Mouse (Mus musculus): Measurements from ENCODE around the gene Dmrtc1c1.
"Not testable (repeated sequence)": the region's sequence is repeated elsewhere in the genome, so short reads cannot be mapped to it uniquely, and the experiment has no call there.

The Dmrtc1c1 gene

DNA sequence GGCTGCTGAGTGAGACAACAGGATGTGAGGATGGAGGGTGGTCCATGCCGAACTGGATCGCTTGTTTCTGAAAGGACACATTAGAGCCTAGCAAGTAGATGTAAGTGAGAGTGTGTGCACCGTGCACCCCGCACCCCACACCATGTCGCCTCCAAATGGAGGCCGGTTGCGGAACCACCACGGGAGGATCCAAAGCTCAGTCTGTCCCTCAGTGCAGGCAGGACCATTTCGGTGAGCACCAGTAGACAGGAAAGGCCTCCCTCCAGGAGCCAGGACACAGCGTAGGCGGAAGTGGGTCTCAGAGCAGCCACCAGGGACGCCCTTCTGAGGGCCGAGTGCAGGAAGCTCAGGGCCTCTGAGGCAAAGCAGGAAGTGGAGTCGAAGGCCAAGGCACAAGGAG lies at the start of gene Dmrtc1c1:
TSS of gene Dmrtc1c1 (plus strand) at position 301 of the 400 bp plus-strand sequence.
- not testable (repeated sequence) for DNase-seq (ENCODE audit: low read depth in 2 of 2, low spot score in 2 of 2)

- no peak for DNase-seq (ENCODE audit: low read depth in 2 of 2, low spot score in 2 of 2)
These were observed 36.9 kb upstream of the Dmrtc1c1 start for GRCm38 (mm10) chrX:102765878-102766277.

- no peak for DNase-seq (ENCODE audit: low read depth in 2 of 2, low spot score in 2 of 2)
These were observed 9.5 kb downstream of the Dmrtc1c1 start for GRCm38 (mm10) chrX:102812311-102812710.

GRCm38 (mm10) chrX:102854516-102854915 lies 51.8 kb downstream of the Dmrtc1c1 start, which contains the start of gene Dmrtc1c2:
Gene Dmrtc1c2, minus strand, starts transcription at chrX:102854616.
- not testable (repeated sequence) for DNase-seq (ENCODE audit: low read depth in 2 of 2, low spot score in 2 of 2)

Data from CD8-positive naive resting alpha-beta T cell, adult 2 months (primary cell).